Mouse (Mus musculus): ENCODE measurements at regions not wholly inside any gene's neighbourhood (a gene's known extent, or its start where the extent isn't known, plus 50 kb on each side); places are given as distances from the start of the nearest gene placed in this dataset.

DNA sequence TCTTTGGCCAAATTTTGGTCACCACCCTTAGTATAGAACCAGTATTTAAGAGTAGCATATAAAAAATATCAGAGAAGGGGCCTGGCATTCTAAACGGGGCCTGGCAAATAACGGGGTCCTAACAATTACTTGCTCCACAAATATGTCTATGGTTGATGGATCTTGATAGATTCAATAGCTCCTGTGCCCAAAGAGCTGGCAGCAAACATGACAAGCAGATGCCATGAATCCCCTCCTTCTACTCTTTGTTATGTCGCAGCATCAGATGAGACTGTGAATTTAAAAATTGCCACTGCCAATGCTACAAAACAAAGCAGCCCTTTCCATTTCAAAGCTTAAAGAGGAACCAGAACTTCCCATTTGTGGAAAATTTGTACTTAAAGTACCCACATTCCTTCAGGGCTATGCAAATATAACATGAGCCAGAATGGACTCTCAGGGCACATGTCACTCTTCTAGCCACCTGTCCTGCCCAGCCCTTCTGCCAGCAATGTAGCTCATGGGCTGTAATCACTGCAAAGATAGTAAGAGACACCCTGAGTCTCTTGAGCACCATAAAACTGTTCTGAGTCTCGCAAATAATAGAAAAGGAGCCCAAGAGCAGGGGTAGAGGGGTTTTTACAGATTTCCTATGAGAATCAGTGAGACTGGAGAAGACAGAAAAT is 342.4 kb upstream of the Kirrel3 start:
- no peak overlapping the region for H3K9ac ChIP-seq (ENCODE audit: low read length)
- H3K4me2 ChIP-seq (ENCODE audit: low read length) = no peak overlapping the region
- no peak for ATAC-seq (replicated peaks; ENCODE audit: low FRiP score, low TSS enrichment, low read depth)
- H3K27me3 ChIP-seq (replicated peaks; ENCODE audit: control insufficient read depth, insufficient read depth, low read length) = no peaks in the 10 kb centered on the region
- H3K9me3 ChIP-seq (ENCODE audit: control insufficient read depth, low read length) = no peaks in the 10 kb centered on the region
- no peaks in the 10 kb centered on the region for H3K4me1 ChIP-seq (replicated peaks; ENCODE audit: control insufficient read depth, insufficient read depth, low read length)
- H3K4me3 ChIP-seq (ENCODE audit: low read depth, low read length) = no peak overlapping the region
- H3K27ac ChIP-seq (ENCODE audit: low read depth) = no peak overlapping the region
- 79% methylated on average over 4 of the region's 4 CpGs for WGBS
- H3K36me3 ChIP-seq (ENCODE audit: control insufficient read depth, insufficient read depth, low read length) = no peaks in the 10 kb centered on the region
- DNase-seq (ENCODE audit: low spot score) = no peak

DNA sequence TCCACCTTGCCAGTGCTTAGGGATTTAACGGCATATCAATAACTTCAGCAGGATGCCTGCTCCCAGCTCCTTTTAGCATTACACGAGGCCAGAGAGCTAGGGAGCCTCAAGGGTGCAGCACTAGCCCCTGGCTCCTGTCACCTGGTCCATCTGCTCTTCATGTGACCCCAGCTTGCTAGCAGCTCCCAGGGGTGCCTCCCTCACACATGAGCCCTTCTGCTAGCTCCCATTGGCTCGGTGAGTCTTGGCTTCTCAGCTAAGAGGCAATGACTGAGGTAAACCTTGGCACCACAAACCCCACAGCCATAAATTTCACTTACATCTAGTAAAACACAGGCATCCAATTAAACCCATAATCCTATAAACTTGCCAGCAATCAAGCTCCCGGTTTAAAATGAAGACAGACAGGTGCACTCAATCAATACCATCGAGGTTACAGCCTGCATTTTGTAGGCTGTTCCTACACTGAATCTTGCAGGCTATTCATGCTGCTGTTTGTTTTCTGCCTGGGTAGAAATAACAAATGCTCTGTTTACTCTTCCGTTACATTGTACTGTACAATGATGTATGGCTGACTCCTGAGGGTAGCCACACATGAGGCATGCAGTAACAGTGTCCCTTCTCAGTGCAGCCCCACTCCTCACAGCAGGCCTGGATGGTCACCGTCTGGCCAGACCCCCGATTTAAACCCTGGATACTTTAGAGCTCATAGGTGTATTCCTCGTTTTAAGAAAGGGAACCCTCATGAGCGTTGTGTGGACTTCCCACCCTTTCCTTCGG is 330.3 kb upstream of the Kirrel3 start:
- no peaks in the 10 kb centered on the region for H3K36me3 ChIP-seq (ENCODE audit: control insufficient read depth, insufficient read depth, low read length)
- H3K4me1 ChIP-seq (replicated peaks; ENCODE audit: control insufficient read depth, insufficient read depth, low read length) = no peaks in the 10 kb centered on the region
- ATAC-seq (replicated peaks; ENCODE audit: low FRiP score, low TSS enrichment, low read depth) = no peak
- no peak for DNase-seq (ENCODE audit: low spot score)
- H3K9ac ChIP-seq (ENCODE audit: low read length) = no peak overlapping the region
- H3K4me3 ChIP-seq (ENCODE audit: low read depth, low read length) = no peak overlapping the region
- H3K27ac ChIP-seq (ENCODE audit: low read depth) = no peak overlapping the region
- H3K27me3 ChIP-seq (replicated peaks; ENCODE audit: control insufficient read depth, insufficient read depth, low read length) = no peaks in the 10 kb centered on the region
- no peak overlapping the region for H3K4me2 ChIP-seq (ENCODE audit: low read length)
- no peaks in the 10 kb centered on the region for H3K9me3 ChIP-seq (ENCODE audit: control insufficient read depth, low read length)
- 41% methylated on average over 11 of the region's 11 CpGs for WGBS

DNA sequence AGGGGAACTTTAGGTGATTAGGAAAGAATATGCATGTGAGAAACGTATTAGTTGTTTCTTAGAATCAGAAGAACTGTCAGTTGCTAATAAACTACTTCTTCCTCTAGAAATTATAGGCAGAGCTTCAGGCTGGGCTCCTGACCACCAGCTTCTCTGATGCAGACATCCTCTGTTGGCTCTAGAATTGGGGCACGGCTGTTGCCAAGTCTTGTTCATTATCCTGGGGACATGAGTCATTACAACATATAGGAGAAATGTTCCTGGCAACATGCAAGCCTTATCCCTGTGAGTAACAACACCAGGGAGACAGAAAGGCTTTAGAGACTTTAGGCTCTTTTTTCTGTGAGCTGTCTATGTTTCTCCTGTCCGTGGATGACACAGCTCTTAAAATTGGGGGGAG is 329.1 kb upstream of the Kirrel3 start:
- DNase-seq (ENCODE audit: low spot score) = no peak
- H3K4me2 ChIP-seq (ENCODE audit: low read length) = no peak overlapping the region
- 65% methylated on average over 3 of the region's 3 CpGs for WGBS
- H3K4me3 ChIP-seq (ENCODE audit: low read depth, low read length) = no peak overlapping the region
- no peaks in the 10 kb centered on the region for H3K9me3 ChIP-seq (ENCODE audit: control insufficient read depth, low read length)
- H3K36me3 ChIP-seq (ENCODE audit: control insufficient read depth, insufficient read depth, low read length) = no peaks in the 10 kb centered on the region
- H3K27ac ChIP-seq (ENCODE audit: low read depth) = no peak overlapping the region
- no peak overlapping the region for H3K9ac ChIP-seq (ENCODE audit: low read length)
- H3K4me1 ChIP-seq (replicated peaks; ENCODE audit: control insufficient read depth, insufficient read depth, low read length) = no peaks in the 10 kb centered on the region
- no peak for ATAC-seq (replicated peaks; ENCODE audit: low FRiP score, low TSS enrichment, low read depth)
- no peaks in the 10 kb centered on the region for H3K27me3 ChIP-seq (replicated peaks; ENCODE audit: control insufficient read depth, insufficient read depth, low read length)

DNA sequence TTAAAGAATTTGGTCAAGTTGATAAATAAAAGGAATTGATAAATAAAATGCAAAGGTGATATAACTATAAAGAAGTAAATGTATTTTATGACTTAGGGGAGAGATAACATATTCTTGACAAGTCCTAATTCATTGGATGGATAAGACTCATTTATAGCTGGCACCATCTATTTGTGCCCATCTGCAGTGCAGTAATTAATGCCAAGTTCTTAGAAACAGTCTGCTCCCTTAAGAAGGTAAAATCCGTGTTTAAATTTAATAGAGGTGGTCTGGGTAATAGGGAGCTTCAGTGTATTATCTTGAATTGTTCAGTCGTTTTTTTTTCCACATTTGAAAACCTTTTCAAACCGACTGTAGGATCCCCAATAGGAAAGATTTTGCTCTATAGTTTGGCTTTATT is 324.6 kb upstream of the Kirrel3 start:
- no peak overlapping the region for H3K9ac ChIP-seq (ENCODE audit: low read length)
- no peak overlapping the region for H3K4me2 ChIP-seq (ENCODE audit: low read length)
- no peak overlapping the region for H3K27ac ChIP-seq (ENCODE audit: low read depth)
- no peaks in the 10 kb centered on the region for H3K27me3 ChIP-seq (replicated peaks; ENCODE audit: control insufficient read depth, insufficient read depth, low read length)
- no peak for DNase-seq (ENCODE audit: low spot score)
- no peaks in the 10 kb centered on the region for H3K36me3 ChIP-seq (ENCODE audit: control insufficient read depth, insufficient read depth, low read length)
- H3K4me3 ChIP-seq (ENCODE audit: low read depth, low read length) = no peak overlapping the region
- WGBS = 59% methylated on average over 3 of the region's 3 CpGs
- no peaks in the 10 kb centered on the region for H3K4me1 ChIP-seq (replicated peaks; ENCODE audit: control insufficient read depth, insufficient read depth, low read length)
- no peak for ATAC-seq (replicated peaks; ENCODE audit: low FRiP score, low TSS enrichment, low read depth)
- H3K9me3 ChIP-seq (ENCODE audit: control insufficient read depth, low read length) = no peaks in the 10 kb centered on the region

DNA sequence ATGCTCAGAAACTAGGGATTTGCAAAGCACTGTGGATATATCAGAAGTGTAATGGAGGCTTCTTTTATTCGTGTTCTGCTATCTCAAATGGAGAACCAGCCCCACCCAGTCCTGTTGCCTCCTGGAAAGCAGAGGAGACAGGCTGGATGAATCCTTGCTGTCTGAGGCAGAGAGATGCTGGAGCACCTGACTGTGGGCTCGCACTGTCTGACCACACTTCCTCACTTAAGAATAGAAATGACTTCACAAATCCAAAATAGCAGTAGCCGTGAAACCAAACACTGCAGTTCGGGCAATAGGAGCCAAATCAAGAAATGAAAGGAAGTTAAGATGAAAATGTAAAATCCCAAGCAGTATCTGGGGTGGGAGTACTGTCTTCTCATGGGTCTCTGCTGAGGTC is 299.4 kb upstream of the Kirrel3 start:
- no peak for ATAC-seq (replicated peaks; ENCODE audit: low FRiP score, low TSS enrichment, low read depth)
- no peak overlapping the region for H3K9ac ChIP-seq (ENCODE audit: low read length)
- no peaks in the 10 kb centered on the region for H3K36me3 ChIP-seq (ENCODE audit: control insufficient read depth, insufficient read depth, low read length)
- H3K4me3 ChIP-seq (ENCODE audit: low read depth, low read length) = no peak overlapping the region
- 74% methylated on average over 4 of the region's 4 CpGs for WGBS
- no peak overlapping the region for H3K4me2 ChIP-seq (ENCODE audit: low read length)
- H3K4me1 ChIP-seq (replicated peaks; ENCODE audit: control insufficient read depth, insufficient read depth, low read length) = no peaks in the 10 kb centered on the region
- no peak overlapping the region for H3K27ac ChIP-seq (ENCODE audit: low read depth)
- H3K9me3 ChIP-seq (ENCODE audit: control insufficient read depth, low read length) = no peaks in the 10 kb centered on the region
- DNase-seq (ENCODE audit: low spot score) = no peak
- no peaks in the 10 kb centered on the region for H3K27me3 ChIP-seq (replicated peaks; ENCODE audit: control insufficient read depth, insufficient read depth, low read length)

DNA sequence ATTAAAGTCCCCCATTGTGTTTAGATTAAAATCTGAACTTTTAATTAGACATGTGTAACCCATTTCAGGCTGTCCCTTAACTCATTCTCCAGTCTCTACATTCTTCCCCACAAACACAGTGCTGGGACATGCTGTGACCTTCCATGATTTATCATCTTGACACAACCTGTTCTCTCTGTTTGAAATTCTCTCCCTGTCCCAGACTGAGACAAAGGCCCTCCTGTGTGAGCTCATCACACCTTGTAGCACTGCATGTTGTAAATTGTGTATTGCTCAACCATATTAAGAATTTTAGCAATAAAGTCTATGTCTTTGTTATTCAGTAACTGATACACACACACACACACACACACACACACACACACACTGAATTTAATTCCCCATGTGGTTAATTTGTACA is 293.2 kb upstream of the Kirrel3 start:
- no peaks in the 10 kb centered on the region for H3K27me3 ChIP-seq (replicated peaks; ENCODE audit: control insufficient read depth, insufficient read depth, low read length)
- H3K9me3 ChIP-seq (ENCODE audit: control insufficient read depth, low read length) = no peaks in the 10 kb centered on the region
- H3K36me3 ChIP-seq (ENCODE audit: control insufficient read depth, insufficient read depth, low read length) = no peaks in the 10 kb centered on the region
- DNase-seq (ENCODE audit: low spot score) (no peak), ATAC-seq (replicated peaks; ENCODE audit: low FRiP score, low TSS enrichment, low read depth) (peak; percentile 68; the same call in 1 of the 2 replicates)
- no peak overlapping the region for H3K4me3 ChIP-seq (ENCODE audit: low read depth, low read length)
- H3K9ac ChIP-seq (ENCODE audit: low read length) = no peak overlapping the region
- H3K27ac ChIP-seq (ENCODE audit: low read depth) = no peak overlapping the region
- H3K4me2 ChIP-seq (ENCODE audit: low read length) = no peak overlapping the region
- no peaks in the 10 kb centered on the region for H3K4me1 ChIP-seq (replicated peaks; ENCODE audit: control insufficient read depth, insufficient read depth, low read length)

DNA sequence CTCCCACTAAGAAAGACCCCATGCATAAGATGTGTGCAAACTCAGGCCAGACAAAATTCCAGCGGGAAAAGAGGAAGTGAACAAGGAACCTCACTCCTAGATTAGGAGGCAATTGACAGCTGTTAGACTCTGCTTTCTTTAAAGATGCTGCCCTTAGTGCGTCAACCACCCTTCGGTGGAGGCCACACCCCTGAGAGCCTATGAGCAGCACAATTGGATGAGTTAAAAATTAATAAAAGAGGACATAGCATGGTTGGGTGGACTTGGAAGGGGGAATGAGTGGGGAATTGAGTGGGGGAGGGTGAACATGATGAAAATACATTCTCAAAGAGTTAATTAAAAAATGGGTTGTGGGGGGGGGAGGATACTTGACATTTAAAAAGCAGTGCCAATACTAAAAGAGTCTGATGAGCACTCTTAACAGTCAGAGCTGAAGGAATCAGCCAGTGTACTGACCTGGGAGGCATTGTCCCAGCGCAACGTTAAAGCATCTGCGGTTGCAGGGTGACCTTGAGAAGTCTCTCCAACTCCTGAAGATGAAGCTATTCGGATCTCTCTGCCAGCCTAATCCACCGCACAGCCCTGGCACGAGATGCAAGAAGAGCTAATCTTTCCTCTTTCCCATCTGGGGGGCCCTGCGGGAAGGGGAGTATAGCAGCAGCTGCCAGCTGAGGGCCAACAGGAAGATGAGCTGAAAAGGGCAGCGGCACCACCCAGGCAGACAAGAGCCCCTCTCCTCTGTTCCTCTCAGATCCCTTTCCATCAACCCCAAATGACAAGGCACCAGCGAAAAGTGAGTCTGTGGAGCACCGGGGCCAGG is 283.4 kb upstream of the Kirrel3 start:
- Histone ChIP-seq H3K9ac (ENCODE audit: low read length) (no peak overlapping the region), H3K27me3 (replicated peaks; ENCODE audit: control insufficient read depth, insufficient read depth, low read length) (no peaks in the 10 kb centered on the region), H3K36me3 (ENCODE audit: control insufficient read depth, insufficient read depth, low read length) (no peaks in the 10 kb centered on the region), H3K4me2 (ENCODE audit: low read length) (no peak overlapping the region), H3K4me3 (ENCODE audit: low read depth, low read length) (no peak overlapping the region), H3K27ac (ENCODE audit: low read depth) (no peak overlapping the region), H3K4me1 (replicated peaks; ENCODE audit: control insufficient read depth, insufficient read depth, low read length) (peaks cover 8% of the 10 kb centered on the region; the same call in 1 of the 2 replicates), H3K9me3 (ENCODE audit: control insufficient read depth, low read length) (no peaks in the 10 kb centered on the region)
- ATAC-seq (replicated peaks; ENCODE audit: low FRiP score, low TSS enrichment, low read depth) (no peak), DNase-seq (ENCODE audit: low spot score) (no peak)
- WGBS = 52% methylated on average over 13 of the region's 13 CpGs

DNA sequence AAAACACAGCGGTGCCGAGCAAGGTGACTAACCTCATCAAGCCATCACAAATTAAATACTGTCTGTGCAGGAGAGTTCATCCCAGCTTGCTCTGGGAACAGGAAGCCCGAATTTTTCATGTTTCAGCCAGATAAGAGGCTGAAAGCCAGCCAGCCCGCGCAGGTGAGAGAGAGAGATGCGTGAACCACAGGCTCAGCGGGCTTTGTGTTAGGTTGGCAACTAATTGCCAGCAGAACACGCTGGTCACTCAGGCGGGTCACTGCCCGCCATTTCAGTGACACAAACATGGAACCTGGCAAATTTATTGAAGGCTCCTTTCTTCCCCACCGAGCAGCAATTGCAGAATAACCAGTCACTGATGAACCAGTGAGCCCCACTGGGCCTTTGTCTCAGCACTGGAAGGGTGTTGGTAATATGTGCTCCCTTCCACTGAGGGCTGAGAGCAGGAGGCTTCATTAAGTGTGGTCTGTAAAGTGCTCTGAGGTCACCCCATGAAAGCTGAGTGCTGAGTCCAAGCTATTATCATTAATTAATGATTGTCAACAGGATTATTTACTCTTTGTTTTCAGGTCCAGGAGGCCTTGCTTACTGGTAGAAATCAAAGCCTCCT is 282.6 kb upstream of the Kirrel3 start:
- whole genome bisulfite sequencing = 37% methylated on average over 11 of the region's 11 CpGs
- no peak overlapping the region for H3K4me3 ChIP-seq (ENCODE audit: low read depth, low read length)

More for the DNA sequence above, 282.6 kb upstream of the Kirrel3 start:
- Histone ChIP-seq H3K27ac (ENCODE audit: low read depth) (no peak overlapping the region), H3K4me1 (replicated peaks; ENCODE audit: control insufficient read depth, insufficient read depth, low read length) (peaks cover 8% of the 10 kb centered on the region; the same call in 1 of the 2 replicates), H3K9ac (ENCODE audit: low read length) (no peak overlapping the region), H3K27me3 (replicated peaks; ENCODE audit: control insufficient read depth, insufficient read depth, low read length) (no peaks in the 10 kb centered on the region), H3K36me3 (ENCODE audit: control insufficient read depth, insufficient read depth, low read length) (no peaks in the 10 kb centered on the region), H3K4me2 (ENCODE audit: low read length) (no peak overlapping the region), H3K9me3 (ENCODE audit: control insufficient read depth, low read length) (no peaks in the 10 kb centered on the region)
- no peak for DNase-seq (ENCODE audit: low spot score)
- ATAC-seq (replicated peaks; ENCODE audit: low FRiP score, low TSS enrichment, low read depth) = no peak

Data from intestine, embryonic 14.5 days (tissue).